Mouse (Mus musculus): ENCODE results near the gene Nptx2.

DNA sequence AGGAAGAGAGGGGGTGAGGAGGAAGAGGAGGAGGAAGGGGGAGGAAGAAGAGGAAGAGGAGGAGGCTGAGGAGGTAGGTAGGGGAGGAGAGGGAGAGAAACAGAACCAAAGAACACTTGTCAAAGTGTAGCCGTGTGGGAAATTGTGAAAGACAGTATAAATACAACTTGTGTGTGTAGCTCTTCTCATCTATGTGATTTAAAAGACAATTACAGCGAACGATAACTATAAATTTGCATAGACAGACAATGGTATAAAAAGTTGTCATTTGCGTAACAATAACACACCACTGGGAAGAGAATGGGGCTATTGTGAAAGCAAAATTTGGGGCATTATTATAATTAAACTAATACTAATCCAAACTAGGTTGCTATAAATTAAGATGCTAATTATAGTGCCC, 20.0 kb downstream of the Nptx2 start:
- TF ChIP-seq EP300 (IDR thresholded peaks at IDR 0.05; ENCODE audit: low read length), result no peak
- no peak for TF ChIP-seq CTCF (conservative IDR thresholded peaks at IDR 0.05 in 1 of 2, IDR thresholded peaks at IDR 0.05 in 1 of 2; ENCODE audit: low read depth in 2 of 2, low read length in 2 of 2)
- no peak for TF ChIP-seq SMC3 (IDR thresholded peaks at IDR 0.05; ENCODE audit: low read depth, low read length)
- no peak for TF ChIP-seq SIN3A (IDR thresholded peaks at IDR 0.05; ENCODE audit: low read length)
- no peak for TF ChIP-seq MAFK (IDR thresholded peaks at IDR 0.05; ENCODE audit: insufficient replicate concordance, low read length)
- no peak for TF ChIP-seq POLR2A (IDR thresholded peaks at IDR 0.05; ENCODE audit: low read depth, low read length)
- TF ChIP-seq USF1 (IDR thresholded peaks at IDR 0.05; ENCODE audit: low read depth, low read length), result no peak
- TF ChIP-seq TCF12 (IDR thresholded peaks at IDR 0.05; ENCODE audit: low read depth, low read length), result no peak
- no peak for TF ChIP-seq USF2 (conservative IDR thresholded peaks at IDR 0.05; ENCODE audit: low read depth, low read length)
- no peak for TF ChIP-seq KAT2A (IDR thresholded peaks at IDR 0.05; ENCODE audit: insufficient replicate concordance, low read length)

All from CH12.LX (cell line).